Mouse (Mus musculus) forebrain, embryonic 11.5 days (tissue): ENCODE data around the gene Slc25a15. TPM values are rescaled to one million over a fixed set of nuclear protein-coding genes. Genes with fewer than 3 reads are reported as not detected.
A peak's percentile ranks its signal among the peaks of the same experiment; 100 is the strongest.

ENCODE experiments used
- ATAC-seq: fragments of 200-750 bp; cut with Nextera tagmentation; replicated peaks from 2 replicates; pipeline ENCODE4 v1.8.0; 2017; ENCODE audit warnings: moderate TSS enrichment; ENCODE audit not compliant: low FRiP score
- DNase-seq: peaks from one replicate; pipeline ENCODE4 v3.0.0-alpha.2; 2017; ENCODE audit warnings: low spot score
- H3K27ac ChIP-seq: fragments of 300-500 bp; sonication (generic); 2 replicates; pipeline ENCODE4 v1.5.1; 2014; ENCODE audit warnings: low read depth, low read length
- H3K27me3 ChIP-seq: fragments of 300-500 bp; sonication (generic); 2 replicates; pipeline ENCODE4 v1.6.1; 2014; ENCODE audit warnings: mild to moderate bottlenecking, low read length, mixed read lengths; ENCODE audit not compliant: control insufficient read depth, insufficient read depth
- H3K36me3 ChIP-seq: fragments of 300-500 bp; sonication (generic); 2 replicates; pipeline ENCODE4 v1.6.1; 2014; ENCODE audit warnings: mild to moderate bottlenecking, low read length, moderate library complexity, mixed read lengths; ENCODE audit not compliant: control insufficient read depth, insufficient read depth
- H3K4me1 ChIP-seq: fragments of 300-500 bp; sonication (generic); replicated peaks from 2 replicates; pipeline ENCODE4 v1.6.1; 2014; ENCODE audit warnings: low read length, mixed read lengths; ENCODE audit not compliant: control insufficient read depth, insufficient read depth
- H3K4me2 ChIP-seq: fragments of 300-500 bp; sonication (generic); 2 replicates; pipeline ENCODE4 v1.6.1; 2014; ENCODE audit warnings: low read depth, mild to moderate bottlenecking, low read length, moderate library complexity, mixed read lengths; ENCODE audit not compliant: severe bottlenecking
- H3K4me3 ChIP-seq: fragments of 300-500 bp; sonication (generic); 2 replicates; pipeline ENCODE4 v1.5.1; 2014; ENCODE audit warnings: low read depth, low read length
- H3K9ac ChIP-seq: fragments of 300-500 bp; sonication (generic); 2 replicates; pipeline ENCODE4 v1.6.1; 2014; ENCODE audit warnings: low read length
- H3K9me3 ChIP-seq: fragments of 300-500 bp; sonication (generic); 2 replicates; pipeline ENCODE4 v1.6.1; 2016; ENCODE audit warnings: low read length, mixed read lengths; ENCODE audit not compliant: control insufficient read depth
- WGBS: fragments of 180-500 bp; shearing (Covaris S2); extraction: QIAGEN DNeasy Blood & Tissue Kit; methylation state at CpG from one replicate; pipeline ENCODE4 v1.1.7; 2014; 5-methylcytosine and 5-hydroxymethylcytosine counted together
- polyA plus RNA-seq: library from polyadenylated mRNA; unstranded; fragments of >200 nt; fragmentation: Nextera tagmentation; extraction: Ambion mirVana; gene quantifications from 2 replicates; pipeline ENCODE4 v1.2.1, GENCODE M21; 2014

The Slc25a15 gene
- polyA plus RNA-seq: 17.4 and 18.2 TPM in 2 replicates

- peak within 1 kb of the TSS; percentile 31 for H3K27ac ChIP-seq
- under 1% methylated on average over 59 of the region's 77 CpGs for WGBS
- peak; percentile 92 for ATAC-seq
These were observed at the start of gene Slc25a15 for GRCm38 (mm10) chr8:22398142-22398951. Slc25a15 (minus strand) TSS chr8:22398597.

GRCm38 (mm10) chr8:22411971-22412370 is 13.6 kb upstream of the Slc25a15 start:
- peak overlapping the region; percentile 80 for H3K4me3 ChIP-seq
- H3K36me3 ChIP-seq: no peaks in the 10 kb centered on the region; the same call in 1 of the 2 replicates
- peak overlapping the region; percentile 67 for H3K4me2 ChIP-seq
- no peak for ATAC-seq
- H3K27me3 ChIP-seq: no peaks in the 10 kb centered on the region
- no peaks in the 10 kb centered on the region; the same call in 1 of the 2 replicates for H3K4me1 ChIP-seq
- H3K27ac ChIP-seq: no peak overlapping the region
- H3K9me3 ChIP-seq: no peaks in the 10 kb centered on the region
- H3K9ac ChIP-seq: peak overlapping the region; percentile 89
- WGBS: 25% methylated on average over 8 of the region's 8 CpGs
- no peak for DNase-seq

More at GRCm38 (mm10) chr8:22398142-22398951, at the start of gene Slc25a15:
- peak; percentile 96 for DNase-seq
- peak within 1 kb of the TSS; percentile 88 for H3K4me2 ChIP-seq
- no peaks in the 10 kb centered on the region for H3K9me3 ChIP-seq
- peak within 1 kb of the TSS; percentile 73 for H3K4me3 ChIP-seq
- peak within 1 kb of the TSS; percentile 76 for H3K9ac ChIP-seq
- H3K36me3 ChIP-seq: no peaks in the 10 kb centered on the region
- no peaks in the 10 kb centered on the region for H3K27me3 ChIP-seq
- H3K4me1 ChIP-seq: no peaks in the 10 kb centered on the region

DNA sequence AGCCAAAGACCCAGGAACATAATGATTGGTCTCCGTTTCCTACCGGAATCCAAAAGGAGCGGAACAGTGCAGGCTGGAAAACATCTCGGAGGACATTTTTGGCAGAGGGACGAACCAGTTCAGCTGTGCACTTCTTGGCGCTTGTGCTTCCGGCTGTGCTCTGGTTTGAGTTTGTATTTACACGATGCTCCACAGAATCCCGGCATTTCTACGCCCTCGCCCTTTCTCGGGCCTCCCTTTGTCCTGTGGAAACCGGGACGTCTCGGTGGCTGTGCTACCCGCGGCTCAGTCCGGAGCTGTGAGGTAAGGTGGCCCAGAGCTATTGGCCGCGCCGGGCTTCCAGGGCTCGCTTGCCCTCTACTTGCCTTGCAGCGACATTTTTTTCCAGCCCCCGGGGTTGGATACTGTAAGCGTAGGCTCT is 12.9 kb upstream of the Slc25a15 start, which contains the start of gene Mrps31:
Mrps31 (plus strand) TSS at position 80 of the 421 bp plus-strand sequence.
- H3K9me3 ChIP-seq: no peaks in the 10 kb centered on the region
- peak; percentile 87 for ATAC-seq

GRCm38 (mm10) chr8:22410688-22411281 is 12.4 kb upstream of the Slc25a15 start:
- Histone ChIP-seq H3K36me3 (no peaks in the 10 kb centered on the region), H3K27ac (no peak overlapping the region), H3K4me1 (no peaks in the 10 kb centered on the region; the same call in 1 of the 2 replicates), H3K27me3 (no peaks in the 10 kb centered on the region), H3K4me2 (peak overlapping the region; percentile 67), H3K9me3 (no peaks in the 10 kb centered on the region), H3K9ac (peak overlapping the region; percentile 89), H3K4me3 (peak overlapping the region; percentile 80)
- 20% methylated on average over 16 of the region's 16 CpGs for WGBS
- ATAC-seq (0 out of 2 replicates have a peak, but pooled peaks have one; percentile 30), DNase-seq (no peak)

More for the DNA sequence above, 12.9 kb upstream of the Slc25a15 start, which contains the start of gene Mrps31:
- under 1% methylated on average over 25 of the region's 25 CpGs for WGBS
- peak; percentile 86 for DNase-seq
- H3K36me3 ChIP-seq: no peaks in the 10 kb centered on the region
- peak within 1 kb of the TSS; percentile 80 for H3K4me3 ChIP-seq
- peak within 1 kb of the TSS; percentile 89 for H3K9ac ChIP-seq
- H3K27ac ChIP-seq: no peak within 1 kb of the TSS
- peak within 1 kb of the TSS; percentile 67 for H3K4me2 ChIP-seq
- no peaks in the 10 kb centered on the region for H3K27me3 ChIP-seq
- H3K4me1 ChIP-seq: no peaks in the 10 kb centered on the region; the same call in 1 of the 2 replicates

DNA sequence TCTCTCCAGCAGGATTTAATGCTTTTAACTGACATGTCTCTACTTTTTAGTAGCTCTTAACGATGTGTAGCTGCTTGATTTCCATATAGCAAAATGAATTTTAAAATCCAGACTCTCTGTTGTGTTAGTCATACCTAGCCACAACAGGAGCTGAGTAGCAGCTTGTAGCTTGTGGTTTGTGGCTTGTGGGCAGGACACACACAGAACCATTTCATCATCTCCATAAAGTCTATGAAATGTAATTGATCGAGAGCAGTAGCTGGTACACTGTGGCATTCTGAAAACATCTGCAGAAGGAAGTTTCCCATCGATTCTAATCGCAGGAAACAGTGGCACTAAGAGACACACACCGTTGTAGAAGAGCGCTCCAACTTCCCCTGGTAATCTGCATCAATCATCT is 7.3 kb upstream of the Slc25a15 start:
- DNase-seq (no peak), ATAC-seq (no peak)
- Histone ChIP-seq H3K4me3 (no peak overlapping the region), H3K9ac (no peak overlapping the region), H3K4me2 (no peak overlapping the region), H3K27ac (no peak overlapping the region), H3K27me3 (no peaks in the 10 kb centered on the region), H3K36me3 (no peaks in the 10 kb centered on the region), H3K4me1 (no peaks in the 10 kb centered on the region), H3K9me3 (no peaks in the 10 kb centered on the region)
- 80% methylated on average over 6 of the region's 6 CpGs for WGBS

DNA sequence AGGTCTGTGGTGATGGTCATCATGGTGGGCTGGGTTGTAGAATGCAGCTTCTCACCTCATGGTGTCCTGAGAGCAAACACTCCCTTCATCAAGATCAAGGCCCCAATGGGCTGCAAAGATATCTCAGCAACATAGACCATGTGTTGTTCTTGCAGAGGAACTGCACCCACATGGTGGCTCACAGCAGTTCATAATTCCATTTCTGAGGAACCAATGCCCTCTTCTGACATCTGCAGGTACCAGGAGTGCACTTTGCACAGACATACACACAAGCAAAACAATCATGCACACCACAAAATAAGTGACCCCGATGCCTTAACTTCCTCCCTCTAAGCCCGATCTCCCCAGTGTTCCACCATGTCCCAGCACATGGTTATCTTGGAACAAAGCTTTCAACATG is 4.8 kb upstream of the Slc25a15 start:
- Histone ChIP-seq H3K36me3 (no peaks in the 10 kb centered on the region), H3K4me2 (no peak overlapping the region), H3K4me1 (no peaks in the 10 kb centered on the region), H3K9me3 (no peaks in the 10 kb centered on the region), H3K27ac (no peak overlapping the region), H3K4me3 (no peak overlapping the region), H3K9ac (no peak overlapping the region), H3K27me3 (no peaks in the 10 kb centered on the region)
- ATAC-seq (no peak), DNase-seq (no peak)
- 95% methylated on average over 2 of the region's 2 CpGs for WGBS

DNA sequence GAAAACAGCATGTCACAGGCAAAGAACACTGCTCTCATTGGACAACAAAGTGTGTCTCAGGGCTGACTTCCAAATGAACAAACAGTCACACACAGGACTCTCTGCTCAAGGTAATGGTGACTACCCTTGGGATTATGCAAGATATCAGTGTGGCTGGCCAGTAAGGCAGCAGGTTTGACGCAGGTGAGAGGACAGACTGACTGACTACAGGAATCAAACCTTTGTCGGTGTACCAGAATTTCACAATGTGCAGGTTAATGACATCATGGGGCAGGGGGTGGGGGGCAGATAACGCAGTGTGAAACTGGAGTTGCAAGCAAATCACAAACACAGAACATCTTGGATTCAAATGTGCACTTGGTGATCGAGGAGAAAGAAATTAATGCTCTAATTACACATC is 2.2 kb upstream of the Slc25a15 start:
- no peaks in the 10 kb centered on the region for H3K27me3 ChIP-seq
- H3K9me3 ChIP-seq: no peaks in the 10 kb centered on the region
- WGBS: 93% methylated on average over 4 of the region's 4 CpGs
- no peak for DNase-seq
- no peak for ATAC-seq
- H3K4me3 ChIP-seq: no peak overlapping the region
- H3K9ac ChIP-seq: no peak overlapping the region
- H3K4me2 ChIP-seq: no peak overlapping the region
- no peaks in the 10 kb centered on the region for H3K36me3 ChIP-seq
- H3K4me1 ChIP-seq: no peaks in the 10 kb centered on the region
- H3K27ac ChIP-seq: no peak overlapping the region

DNA sequence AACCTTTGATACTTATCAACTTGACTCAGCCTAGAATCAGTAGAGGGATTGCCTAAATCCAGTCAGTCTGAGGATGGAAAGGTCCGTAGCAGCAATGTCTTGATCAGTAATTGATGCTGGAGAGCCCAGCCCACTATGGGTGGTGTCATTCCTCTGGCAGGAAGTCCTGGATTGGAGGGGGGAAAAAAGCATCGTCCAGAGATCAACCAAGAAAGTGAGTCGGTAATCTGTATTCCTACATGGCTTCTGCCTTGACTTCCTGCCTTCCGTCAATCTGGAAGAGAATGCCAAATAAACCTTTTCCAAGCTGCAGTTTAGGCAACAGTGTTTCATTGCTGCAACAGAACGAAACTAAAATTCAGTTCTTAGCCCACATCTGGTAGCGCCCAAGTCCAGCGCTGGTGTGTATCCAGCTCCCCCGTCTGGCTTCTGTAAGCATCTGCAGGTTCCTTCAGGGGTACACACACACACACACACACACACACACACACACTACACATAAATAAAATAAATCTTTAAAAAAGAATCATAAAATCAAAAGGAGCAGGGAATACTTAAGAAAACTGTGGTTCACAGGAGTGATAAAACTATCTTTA is 986 bp upstream of the Slc25a15 start:
- H3K4me2 ChIP-seq: peak overlapping the region; percentile 88; the same call in 1 of the 2 replicates
- no peaks in the 10 kb centered on the region for H3K4me1 ChIP-seq
- WGBS: 87% methylated on average over 8 of the region's 8 CpGs
- H3K9ac ChIP-seq: no peak overlapping the region
- no peak overlapping the region; the same call in 1 of the 2 replicates for H3K4me3 ChIP-seq
- no peaks in the 10 kb centered on the region for H3K9me3 ChIP-seq
- no peak overlapping the region for H3K27ac ChIP-seq
- no peak for ATAC-seq
- no peaks in the 10 kb centered on the region for H3K36me3 ChIP-seq
- no peaks in the 10 kb centered on the region for H3K27me3 ChIP-seq
- DNase-seq: no peak
